Mouse (Mus musculus): Measurements from ENCODE around the gene Mtif2. TPM values are rescaled to one million over a fixed set of nuclear protein-coding genes. Genes with fewer than 3 reads are reported as not detected.

Gene Mtif2
- polyA plus RNA-seq (2015; fragmentation: Nextera tagmentation; extraction: Ambion mirVana), result 60.0 and 62.4 TPM in 2 replicates

DNA sequence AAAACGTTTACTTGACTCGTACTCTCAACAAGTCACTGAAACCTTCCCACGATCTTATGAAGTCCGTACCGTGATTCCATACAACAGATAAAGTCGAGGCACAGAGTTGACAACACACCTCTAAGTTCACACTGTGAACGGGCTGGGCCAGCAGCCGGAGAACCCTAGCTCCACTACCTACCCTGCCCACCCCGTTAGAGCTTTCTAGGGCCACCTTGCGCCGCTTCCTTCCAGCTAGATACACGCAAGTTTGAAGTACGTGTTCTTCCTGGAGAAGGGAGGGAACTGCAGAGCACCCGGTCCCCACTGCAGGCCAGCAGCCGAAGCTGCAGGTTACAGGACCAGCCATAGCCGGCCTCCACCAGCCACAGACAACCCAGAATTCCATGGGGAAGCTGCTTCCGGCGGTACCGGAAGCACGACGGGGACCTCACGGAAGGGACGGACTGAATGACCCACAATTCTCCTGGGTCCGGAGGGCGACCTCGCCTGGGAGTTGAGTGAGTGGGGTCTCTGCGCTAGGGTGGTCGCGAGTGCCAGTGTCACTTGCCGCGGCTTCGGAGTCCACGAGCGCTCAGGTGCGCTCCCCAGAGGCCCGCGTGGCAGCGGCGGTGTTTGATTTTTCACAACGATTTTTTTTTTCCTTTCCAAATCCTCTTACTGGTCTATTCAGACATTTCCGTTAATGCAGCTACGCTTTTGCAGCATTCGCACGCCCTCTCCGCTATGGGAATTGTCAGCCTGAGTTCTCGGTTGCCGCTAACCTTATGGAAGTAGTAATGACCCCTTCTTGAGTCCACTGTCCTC, at the start of gene Mtif2:
Gene Mtif2 (plus strand): TSS at position 421 of the 807 bp plus-strand sequence.
- WGBS, result 2% methylated on average over 47 of the region's 47 CpGs
- no peaks in the 10 kb centered on the region for H3K9me3 ChIP-seq
- H3K36me3 ChIP-seq, result peaks cover 10% of the 10 kb centered on the region; the same call in 1 of the 2 replicates
- peak within 1 kb of the TSS; percentile 83 for H3K9ac ChIP-seq (replicated peaks)
- H3K27me3 ChIP-seq, result no peaks in the 10 kb centered on the region
- peak within 1 kb of the TSS; percentile 77 for H3K4me2 ChIP-seq (replicated peaks)
- peaks cover 23% of the 10 kb centered on the region for H3K4me1 ChIP-seq
- ATAC-seq (replicated peaks), result peak; percentile 98
- peak within 1 kb of the TSS; percentile 71 for H3K27ac ChIP-seq (replicated peaks)
- H3K4me3 ChIP-seq, result peak within 1 kb of the TSS; percentile 53

DNA sequence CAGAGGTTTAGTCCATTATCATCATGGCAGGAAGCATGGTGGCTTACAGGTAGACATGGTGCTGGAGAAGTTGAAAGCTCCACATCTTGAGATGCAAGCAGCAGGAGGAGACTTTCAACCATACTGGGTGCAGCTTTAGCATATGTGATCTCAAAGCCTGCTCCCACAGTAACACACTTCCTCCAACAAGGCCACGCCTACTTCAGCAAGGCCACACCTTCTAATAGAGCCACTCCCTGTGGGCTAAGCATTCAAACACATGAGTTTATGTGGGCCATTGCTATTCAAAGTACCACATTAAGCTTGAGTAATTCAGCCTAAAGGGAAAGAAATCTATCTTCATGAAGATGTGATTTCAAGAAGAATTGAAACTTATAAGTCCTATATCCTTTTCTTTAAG, 33.1 kb upstream of the Mtif2 start:
- H3K36me3 ChIP-seq, result peaks cover 55% of the 10 kb centered on the region
- WGBS, result 97% methylated on average over 1 of the region's 1 CpGs
- H3K27me3 ChIP-seq, result no peaks in the 10 kb centered on the region
- no peak overlapping the region for H3K4me3 ChIP-seq
- H3K9ac ChIP-seq (replicated peaks), result no peak overlapping the region
- no peak for ATAC-seq (replicated peaks)
- no peaks in the 10 kb centered on the region for H3K4me1 ChIP-seq
- no peak overlapping the region for H3K27ac ChIP-seq (replicated peaks)
- no peak overlapping the region for H3K4me2 ChIP-seq (replicated peaks)
- no peaks in the 10 kb centered on the region for H3K9me3 ChIP-seq

DNA sequence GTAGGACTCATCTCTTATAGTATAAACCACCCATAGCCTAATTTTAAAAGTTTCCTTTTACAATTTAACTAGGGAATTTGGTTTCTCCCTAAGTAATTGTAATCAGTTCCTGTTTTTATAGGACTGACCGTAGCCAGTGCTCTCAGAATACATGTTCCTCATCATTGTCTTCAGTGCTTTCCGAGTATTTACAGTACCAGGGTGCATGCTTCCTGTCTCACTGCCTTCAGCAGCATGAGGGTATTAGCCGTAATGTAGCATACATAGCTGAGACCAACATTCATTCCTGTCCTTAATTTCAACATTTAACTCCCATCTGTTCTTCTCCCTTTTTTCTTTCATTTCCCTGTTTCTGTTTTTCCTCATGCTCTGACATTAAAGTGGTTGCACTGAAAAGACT, 29.2 kb upstream of the Mtif2 start:
- Histone ChIP-seq H3K9me3 (no peaks in the 10 kb centered on the region), H3K4me1 (no peaks in the 10 kb centered on the region), H3K36me3 (peaks cover 50% of the 10 kb centered on the region), H3K9ac (replicated peaks) (no peak overlapping the region), H3K27me3 (no peaks in the 10 kb centered on the region), H3K4me3 (no peak overlapping the region), H3K4me2 (replicated peaks) (no peak overlapping the region), H3K27ac (replicated peaks) (no peak overlapping the region)
- 91% methylated on average over 3 of the region's 3 CpGs for WGBS
- ATAC-seq (replicated peaks), result no peak

GRCm38 (mm10) chr11:29503948-29504893, 22.0 kb upstream of the Mtif2 start:
- Histone ChIP-seq H3K27me3 (no peaks in the 10 kb centered on the region), H3K4me3 (no peak overlapping the region), H3K9ac (replicated peaks) (no peak overlapping the region), H3K4me1 (no peaks in the 10 kb centered on the region), H3K9me3 (no peaks in the 10 kb centered on the region), H3K4me2 (replicated peaks) (no peak overlapping the region), H3K36me3 (peaks cover 46% of the 10 kb centered on the region), H3K27ac (replicated peaks) (no peak overlapping the region)
- WGBS, result 94% methylated on average over 10 of the region's 10 CpGs
- no peak for ATAC-seq (replicated peaks)

GRCm38 (mm10) chr11:29504899-29505625, 21.1 kb upstream of the Mtif2 start:
- H3K4me2 ChIP-seq (replicated peaks), result no peak overlapping the region
- H3K4me1 ChIP-seq, result no peaks in the 10 kb centered on the region
- H3K27me3 ChIP-seq, result no peaks in the 10 kb centered on the region
- 95% methylated on average over 2 of the region's 2 CpGs for WGBS
- no peak for ATAC-seq (replicated peaks)
- H3K27ac ChIP-seq (replicated peaks), result no peak overlapping the region
- no peak overlapping the region for H3K4me3 ChIP-seq
- peaks cover 41% of the 10 kb centered on the region for H3K36me3 ChIP-seq
- H3K9ac ChIP-seq (replicated peaks), result no peak overlapping the region
- no peaks in the 10 kb centered on the region for H3K9me3 ChIP-seq

DNA sequence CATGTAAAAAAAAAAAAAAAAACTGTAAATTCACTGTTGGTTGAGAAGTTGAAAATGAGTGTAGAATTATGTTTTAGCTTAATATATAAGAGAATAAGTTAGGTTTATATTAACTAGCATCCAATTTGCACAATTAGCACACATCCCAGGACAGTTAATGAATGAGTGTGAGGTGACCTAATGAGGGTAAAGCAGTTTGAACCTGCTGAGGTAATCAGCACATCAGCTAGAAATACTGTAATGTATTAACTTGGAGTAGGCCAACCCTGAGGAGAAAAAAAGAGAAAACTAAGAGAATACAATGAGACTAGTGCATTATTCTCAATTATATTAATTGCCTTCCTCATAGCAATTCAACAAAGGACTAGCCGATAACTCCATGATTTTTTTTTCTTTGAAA, 16.8 kb upstream of the Mtif2 start:
- H3K9ac ChIP-seq (replicated peaks), result no peak overlapping the region
- H3K9me3 ChIP-seq, result no peaks in the 10 kb centered on the region
- WGBS, result 88% methylated on average over 1 of the region's 1 CpGs
- peaks cover 32% of the 10 kb centered on the region for H3K36me3 ChIP-seq
- H3K27ac ChIP-seq (replicated peaks), result no peak overlapping the region
- H3K4me2 ChIP-seq (replicated peaks), result no peak overlapping the region
- H3K4me1 ChIP-seq, result peaks cover 5% of the 10 kb centered on the region; the same call in 1 of the 2 replicates
- H3K27me3 ChIP-seq, result no peaks in the 10 kb centered on the region
- ATAC-seq (replicated peaks), result no peak
- H3K4me3 ChIP-seq, result no peak overlapping the region

- peaks cover 6% of the 10 kb centered on the region; the same call in 1 of the 2 replicates for H3K4me1 ChIP-seq
- no peak for ATAC-seq (replicated peaks)
- no peaks in the 10 kb centered on the region for H3K9me3 ChIP-seq
- H3K4me2 ChIP-seq (replicated peaks), result no peak overlapping the region
- H3K4me3 ChIP-seq, result no peak overlapping the region
- no peaks in the 10 kb centered on the region for H3K27me3 ChIP-seq
- WGBS, result 89% methylated on average over 4 of the region's 4 CpGs
- H3K27ac ChIP-seq (replicated peaks), result no peak overlapping the region
- peaks cover 14% of the 10 kb centered on the region; the same call in 1 of the 2 replicates for H3K36me3 ChIP-seq
- H3K9ac ChIP-seq (replicated peaks), result no peak overlapping the region
Measured at GRCm38 (mm10) chr11:29512818-29513535, 13.2 kb upstream of the Mtif2 start.

GRCm38 (mm10) chr11:29514325-29514681, 11.9 kb upstream of the Mtif2 start:
- peak overlapping the region; percentile 36 for H3K27ac ChIP-seq (replicated peaks)
- ATAC-seq (replicated peaks), result peak; percentile 2; the same call in 1 of the 2 replicates
- peaks cover 6% of the 10 kb centered on the region; the same call in 1 of the 2 replicates for H3K4me1 ChIP-seq
- peak overlapping the region; percentile 66 for H3K4me2 ChIP-seq (replicated peaks)
- WGBS, result 26% methylated on average over 10 of the region's 10 CpGs
- no peaks in the 10 kb centered on the region for H3K9me3 ChIP-seq
- peak overlapping the region; percentile 55 for H3K4me3 ChIP-seq
- H3K36me3 ChIP-seq, result peaks cover 13% of the 10 kb centered on the region; the same call in 1 of the 2 replicates
- H3K9ac ChIP-seq (replicated peaks), result peak overlapping the region; percentile 49
- no peaks in the 10 kb centered on the region for H3K27me3 ChIP-seq

- peak; percentile 98 for ATAC-seq (replicated peaks)
- Histone ChIP-seq H3K4me3 (peak within 1 kb of the TSS; percentile 55), H3K36me3 (peaks cover 13% of the 10 kb centered on the region; the same call in 1 of the 2 replicates), H3K27ac (replicated peaks) (peak within 1 kb of the TSS; percentile 36), H3K27me3 (no peaks in the 10 kb centered on the region), H3K9me3 (no peaks in the 10 kb centered on the region), H3K4me1 (peaks cover 6% of the 10 kb centered on the region; the same call in 1 of the 2 replicates), H3K4me2 (replicated peaks) (peak within 1 kb of the TSS; percentile 66), H3K9ac (replicated peaks) (peak within 1 kb of the TSS; percentile 49)
- 3% methylated on average over 40 of the region's 40 CpGs for WGBS
Measured at GRCm38 (mm10) chr11:29514682-29515412, 11.4 kb upstream of the Mtif2 start, which contains the start of gene Prorsd1. TSS of gene Prorsd1 (minus strand) at chr11:29515033.

- WGBS, result 95% methylated on average over 1 of the region's 1 CpGs
- peaks cover 68% of the 10 kb centered on the region for H3K36me3 ChIP-seq
Measured at GRCm38 (mm10) chr11:29538201-29538600, 12.0 kb downstream of the Mtif2 start.

More at GRCm38 (mm10) chr11:29538201-29538600, 12.0 kb downstream of the Mtif2 start:
- Histone ChIP-seq H3K9me3 (no peaks in the 10 kb centered on the region), H3K4me2 (replicated peaks) (no peak overlapping the region), H3K27me3 (no peaks in the 10 kb centered on the region), H3K4me1 (no peaks in the 10 kb centered on the region), H3K4me3 (no peak overlapping the region), H3K27ac (replicated peaks) (no peak overlapping the region), H3K9ac (replicated peaks) (no peak overlapping the region)
- no peak for ATAC-seq (replicated peaks)

All from forebrain, embryonic 15.5 days (tissue).